Mouse (Mus musculus): ENCODE data around the gene Dhrs7.
"Not testable (repeated sequence)": the region's sequence is repeated elsewhere in the genome, so short reads cannot be mapped to it uniquely, and the experiment has no call there.

Dhrs7 gene

GRCm38 (mm10) chr12:72664735-72665337 lies at the start of gene Dhrs7:
Gene Dhrs7 (minus strand): TSS chr12:72664909.
- DNase-seq (ENCODE audit: low spot score) = peak; percentile 90

GRCm38 (mm10) chr12:72709981-72710380 lies 45.3 kb upstream of the Dhrs7 start:
- no peak for DNase-seq (ENCODE audit: low spot score)

GRCm38 (mm10) chr12:72704068-72704467 lies 39.4 kb upstream of the Dhrs7 start:
- DNase-seq (ENCODE audit: low spot score) = no peak

GRCm38 (mm10) chr12:72700013-72700412 lies 35.3 kb upstream of the Dhrs7 start:
- no peak for DNase-seq (ENCODE audit: low spot score)

GRCm38 (mm10) chr12:72694901-72695463 lies 30.3 kb upstream of the Dhrs7 start:
- peak; percentile 51 for DNase-seq (ENCODE audit: low spot score)

- peak; percentile 46 for DNase-seq (ENCODE audit: low spot score)
These were observed 29.7 kb upstream of the Dhrs7 start for GRCm38 (mm10) chr12:72694438-72694837.

GRCm38 (mm10) chr12:72693895-72694294 lies 29.2 kb upstream of the Dhrs7 start:
- peak; percentile 84 for DNase-seq (ENCODE audit: low spot score)

GRCm38 (mm10) chr12:72688281-72688680 lies 23.6 kb upstream of the Dhrs7 start:
- not testable (repeated sequence) for DNase-seq (ENCODE audit: low spot score)

- not testable (repeated sequence) for DNase-seq (ENCODE audit: low spot score)
These were observed 23.0 kb upstream of the Dhrs7 start for GRCm38 (mm10) chr12:72687741-72688140.

GRCm38 (mm10) chr12:72686566-72686965 lies 21.9 kb upstream of the Dhrs7 start:
- DNase-seq (ENCODE audit: low spot score) = not testable (repeated sequence)

- no peak for DNase-seq (ENCODE audit: low spot score)
These were observed 18.9 kb upstream of the Dhrs7 start for GRCm38 (mm10) chr12:72683612-72684011.

- DNase-seq (ENCODE audit: low spot score) = no peak
These were observed 18.0 kb upstream of the Dhrs7 start for GRCm38 (mm10) chr12:72682511-72683282.

GRCm38 (mm10) chr12:72681919-72682318 lies 17.2 kb upstream of the Dhrs7 start:
- no peak for DNase-seq (ENCODE audit: low spot score)

GRCm38 (mm10) chr12:72679635-72680034 lies 14.9 kb upstream of the Dhrs7 start:
- DNase-seq (ENCODE audit: low spot score) = no peak

GRCm38 (mm10) chr12:72674820-72675219 lies 10.1 kb upstream of the Dhrs7 start:
- peak; percentile 16 for DNase-seq (ENCODE audit: low spot score)

GRCm38 (mm10) chr12:72674079-72674797 lies 9.5 kb upstream of the Dhrs7 start:
- DNase-seq (ENCODE audit: low spot score) = no peak

- DNase-seq (ENCODE audit: low spot score) = no peak
These were observed 6.9 kb upstream of the Dhrs7 start for GRCm38 (mm10) chr12:72671516-72672135.

- DNase-seq (ENCODE audit: low spot score) = no peak
These were observed 6.2 kb upstream of the Dhrs7 start for GRCm38 (mm10) chr12:72670921-72671320.

- no peak for DNase-seq (ENCODE audit: low spot score)
These were observed 3.3 kb upstream of the Dhrs7 start for GRCm38 (mm10) chr12:72667868-72668469.

- DNase-seq (ENCODE audit: low spot score) = no peak
These were observed 1.3 kb upstream of the Dhrs7 start for GRCm38 (mm10) chr12:72666015-72666414.

GRCm38 (mm10) chr12:72664020-72664734 lies 532 bp downstream of the Dhrs7 start:
- peak; percentile 67 for DNase-seq (ENCODE audit: low spot score)

Measured in MN1 (cell line).